ENCODE assay signal across 21 mouse cellular contexts in genomic region chr6:131370767-131371166, GRCm38 (mm10). TPM values are rescaled to one million over a fixed set of nuclear protein-coding genes. Genes with fewer than 3 reads are reported as not detected.
DNase-seq lines count a peak whose midpoint lies in the region; ATAC-seq and TF ChIP-seq lines count a peak whose summit lies in the region.
"Had no signal": no experiment of that assay in that cellular context is flagged by ENCODE, and none has a peak within 500 bp of the region (broad histone marks: within the 10 kb centered on the region; RNA-seq: fewer than 3 reads in every experiment).

No protein-coding gene starts in this region.

- H3K27ac ChIP-seq in gastrocnemius, adult 2 months = peak overlapping the region; percentile 88
- H3K27ac ChIP-seq in kidney, embryonic 15.5 days = peak overlapping the region; percentile 27; the same call in 1 of the 2 replicates
- peak overlapping the region; percentile 69 for H3K27ac ChIP-seq in MEL (ENCODE audit: control insufficient read depth, low read depth, low read length)
- H3K27ac ChIP-seq: embryonic facial prominence, embryonic 13.5 days; embryonic facial prominence, embryonic 15.5 days; forebrain, embryonic 10.5 days; forebrain, embryonic 13.5 days; forebrain, embryonic 15.5 days had no signal

- peaks cover 11% of the 10 kb centered on the region for H3K4me1 ChIP-seq in kidney, embryonic 15.5 days
- peaks cover 21 to 35% of the 10 kb centered on the region in 2 experiments for H3K4me1 ChIP-seq in MEL (ENCODE audit: control insufficient read depth in 1 of 2, insufficient read depth in 2 of 2, low read length in 2 of 2)
- H3K4me1 ChIP-seq: embryonic facial prominence, embryonic 13.5 days; embryonic facial prominence, embryonic 15.5 days; forebrain, embryonic 10.5 days; forebrain, embryonic 13.5 days; forebrain, embryonic 15.5 days had no signal

- no peak for TF ChIP-seq POLR2A in MEL (IDR thresholded peaks at IDR 0.05; ENCODE audit: control insufficient read depth in 1 of 2, insufficient read depth in 1 of 2, low read depth in 1 of 2, low read length in 2 of 2, poor library complexity in 1 of 2)

- no peaks in the 10 kb centered on the region for H3K9me3 ChIP-seq in kidney, embryonic 15.5 days (replicated peaks)
- H3K9me3 ChIP-seq in MEL (replicated peaks; ENCODE audit: insufficient read depth, low read length) = no peaks in the 10 kb centered on the region
- H3K9me3 ChIP-seq: embryonic facial prominence, embryonic 13.5 days; embryonic facial prominence, embryonic 15.5 days; forebrain, embryonic 10.5 days; forebrain, embryonic 13.5 days; forebrain, embryonic 15.5 days had no signal

- TF ChIP-seq EP300 in MEL (IDR thresholded peaks at IDR 0.05; ENCODE audit: low read depth in 1 of 2, low read length in 2 of 2) = peak; percentile 78 to 89

- TF ChIP-seq CTCF in gastrocnemius, adult 2 months (IDR thresholded peaks at IDR 0.05) = no peak
- TF ChIP-seq CTCF in MEL (IDR thresholded peaks at IDR 0.05 in 2 of 3, conservative IDR thresholded peaks at IDR 0.05 in 1 of 3; ENCODE audit: control insufficient read depth in 1 of 3, insufficient read depth in 1 of 3, low read depth in 2 of 3, low read length in 3 of 3, poor library complexity in 1 of 3, severe bottlenecking in 1 of 3) = no peak

- intact Hi-C loops in gastrocnemius, adult 2 months (cut with DNase I) = no loop called here

- H3K27me3 ChIP-seq in kidney, embryonic 15.5 days = no peaks in the 10 kb centered on the region
- H3K27me3 ChIP-seq in MEL (ENCODE audit: control insufficient read depth in 1 of 2, insufficient read depth in 2 of 2, low read length in 2 of 2) = no peaks in the 10 kb centered on the region
- H3K27me3 ChIP-seq: embryonic facial prominence, embryonic 13.5 days; embryonic facial prominence, embryonic 15.5 days; forebrain, embryonic 13.5 days; forebrain, embryonic 15.5 days had no signal

- WGBS in kidney, embryonic 15.5 days = 87% methylated on average over 5 of the region's 5 CpGs

- H3K36me3 ChIP-seq in kidney, embryonic 15.5 days = peaks cover 93% of the 10 kb centered on the region
- peaks cover 40 to 60% of the 10 kb centered on the region in 2 experiments for H3K36me3 ChIP-seq in MEL (ENCODE audit: control insufficient read depth in 1 of 2, insufficient read depth in 2 of 2, low read length in 2 of 2)

- peaks cover 16% of the 10 kb centered on the region for H3K79me2 ChIP-seq in MEL (ENCODE audit: control insufficient read depth, insufficient read depth, low read length, poor library complexity)

- TF ChIP-seq RAD21 in MEL (IDR thresholded peaks at IDR 0.05; ENCODE audit: low read depth, low read length) = no peak

- no peak overlapping the region for H3K9ac ChIP-seq in kidney, embryonic 15.5 days
- no peak overlapping the region for H3K9ac ChIP-seq in MEL (ENCODE audit: control insufficient read depth, low read depth, low read length, poor library complexity, severe bottlenecking)
- H3K9ac ChIP-seq: embryonic facial prominence, embryonic 13.5 days; embryonic facial prominence, embryonic 15.5 days; forebrain, embryonic 13.5 days; forebrain, embryonic 15.5 days had no signal

- no peak overlapping the region for H3K4me2 ChIP-seq in kidney, embryonic 15.5 days
- H3K4me2 ChIP-seq: embryonic facial prominence, embryonic 13.5 days; embryonic facial prominence, embryonic 15.5 days; forebrain, embryonic 13.5 days; forebrain, embryonic 15.5 days had no signal

- no peak for DNase-seq in gastrocnemius, adult 2 months
- no peak for DNase-seq in gastrocnemius, postnatal 25 days
- no peak for DNase-seq in kidney, adult 11 months
- DNase-seq in MEL (ENCODE audit: low read depth, low spot score) (peak; percentile 83), MEL-GATA-1-ER (ENCODE audit: extremely low read depth, low read depth) (peak; percentile 74)
- no peak for DNase-seq in yolk sac, embryonic 10.5 days (ENCODE audit: low spot score)
- DNase-seq: adrenal gland, adult 2 months; cerebellum, adult 11 months; cerebellum, adult 18-20 months; cerebellum, adult 8-10 months; cerebellum, adult 9-11 months; cerebellum, postnatal 14 days; cerebellum, postnatal 36 days; embryo, embryonic 11 days had no signal

- peak overlapping the region; percentile 17; the same call in 1 of the 2 replicates for H3K4me3 ChIP-seq in gastrocnemius, adult 2 months
- H3K4me3 ChIP-seq in kidney, embryonic 15.5 days (replicated peaks) = no peak overlapping the region
- no peak overlapping the region for H3K4me3 ChIP-seq in MEL (ENCODE audit: control insufficient read depth in 1 of 2, insufficient read depth in 1 of 2, low read depth in 2 of 2, low read length in 2 of 2)
- H3K4me3 ChIP-seq: embryonic facial prominence, embryonic 13.5 days; embryonic facial prominence, embryonic 15.5 days; erythroblast, embryonic 14.5 days; forebrain, embryonic 10.5 days; forebrain, embryonic 13.5 days; forebrain, embryonic 15.5 days had no signal

- ATAC-seq in kidney, embryonic 15.5 days (replicated peaks; ENCODE audit: low FRiP score) = no peak
- ATAC-seq: forebrain, embryonic 13.5 days; forebrain, embryonic 15.5 days had no signal

TF ChIP-seq in MEL, 35 proteins besides CTCF, POLR2A, EP300 and RAD21:
- no peak for TF ChIP-seq CHD2 (IDR thresholded peaks at IDR 0.05; ENCODE audit: low read length)
- peak; percentile 84 for TF ChIP-seq TAL1 (IDR thresholded peaks at IDR 0.05; ENCODE audit: low read length)
- TF ChIP-seq GATA1 (IDR thresholded peaks at IDR 0.05; ENCODE audit: low read depth, low read length) = peak; percentile 89
- no peak; the same call in 1 of the 2 replicates for TF ChIP-seq RCOR1 (IDR thresholded peaks at IDR 0.05; ENCODE audit: low read depth, low read length)
- no peak for TF ChIP-seq HCFC1 (IDR thresholded peaks at IDR 0.05; ENCODE audit: low read depth, low read length)
- TF ChIP-seq ZMIZ1 (IDR thresholded peaks at IDR 0.05; ENCODE audit: low read depth, low read length) = no peak
- TF ChIP-seq USF2 (IDR thresholded peaks at IDR 0.05; ENCODE audit: borderline replicate concordance in 1 of 2, insufficient read depth in 1 of 2, low read depth in 1 of 2, low read length in 2 of 2) = no peak
- TF ChIP-seq TCF12 (IDR thresholded peaks at IDR 0.05; ENCODE audit: low read depth, low read length) = peak; percentile 92
- TF ChIP-seq MYC (IDR thresholded peaks at IDR 0.05; ENCODE audit: low read depth, low read length) = no peak
- TF ChIP-seq ETS1 (IDR thresholded peaks at IDR 0.05; ENCODE audit: low read depth, low read length) = peak; percentile 32; the same call in 1 of the 2 replicates
- TF ChIP-seq MYB (IDR thresholded peaks at IDR 0.05; ENCODE audit: low read depth, low read length) = peak; percentile 80
- TF ChIP-seq ZC3H11A (IDR thresholded peaks at IDR 0.05; ENCODE audit: low read depth, low read length) = no peak
- no peak for TF ChIP-seq MXI1 (IDR thresholded peaks at IDR 0.05; ENCODE audit: low read depth, low read length)
- TF ChIP-seq SIN3A (IDR thresholded peaks at IDR 0.05; ENCODE audit: low read length) = peak; percentile 45
- no peak for TF ChIP-seq MAFK (IDR thresholded peaks at IDR 0.05; ENCODE audit: borderline replicate concordance, low read depth, low read length)
- TF ChIP-seq UBTF (IDR thresholded peaks at IDR 0.05; ENCODE audit: borderline replicate concordance, insufficient read depth, low read depth, low read length) = no peak
- TF ChIP-seq ZKSCAN1 (IDR thresholded peaks at IDR 0.05; ENCODE audit: low read depth, low read length) = no peak
- no peak for TF ChIP-seq POLR2AphosphoS5 (IDR thresholded peaks at IDR 0.05; ENCODE audit: borderline replicate concordance, low read depth, low read length)
- no peak for TF ChIP-seq USF1 (IDR thresholded peaks at IDR 0.05; ENCODE audit: low read depth, low read length)
- no peak for TF ChIP-seq NRF1 (IDR thresholded peaks at IDR 0.05; ENCODE audit: insufficient read depth, low read depth, low read length, poor library complexity, severe bottlenecking)
- 0 out of 2 replicates have a peak, but pooled peaks have one; percentile 4 for TF ChIP-seq TBP (IDR thresholded peaks at IDR 0.05; ENCODE audit: low read depth, low read length)
TF ChIP-seq in MEL: peak in this region for 7.

RNA-seq across cellular contexts. Expression of gene Styk1, which starts 17.4 kb away (rescaled TPM):
- 1 to 10 TPM; 1.1 TPM for total RNA-seq in gastrocnemius, adult 2 months (2021)
- under 1 TPM; 0.83 to 0.84 TPM for total RNA-seq in gastrocnemius, postnatal 25 days (2021)
- polyA plus RNA-seq in kidney, embryonic 15.5 days (2015; fragmentation: Nextera tagmentation; extraction: Ambion mirVana) = 3.7 and 3.9 TPM in 2 replicates
- 0.12 and 0.20 TPM in 2 replicates for total RNA-seq in MEL (2012; rRNA removed)
- polyA plus RNA-seq in MEL (2012; ENCODE audit: insufficient read depth in 1 of 2, insufficient read length in 2 of 2, low read depth in 1 of 2, low replicate concordance in 2 of 2, missing spikeins in 1 of 2) = under 1 TPM in 1 of 2 experiments, not detected in 1; 0.11 TPM
- polyA plus RNA-seq: adrenal gland, adult 2 months; erythroblast, embryonic 14.5 days had no signal

RNA-seq across cellular contexts. Expression of gene Ybx3, which starts 17.5 kb away (rescaled TPM):
- total RNA-seq in gastrocnemius, adult 2 months (2021) = 1,000 to 10,000 TPM; 1,637 to 2,309 TPM
- total RNA-seq in gastrocnemius, postnatal 25 days (2021) = 1,000 to 10,000 TPM; 1,052 to 1,458 TPM
- 50.3 and 62.9 TPM in 2 replicates for polyA plus RNA-seq in kidney, embryonic 15.5 days (2015; fragmentation: Nextera tagmentation; extraction: Ambion mirVana)
- total RNA-seq in MEL (2012; rRNA removed) = 575 and 609 TPM in 2 replicates
- polyA plus RNA-seq in MEL (2012; ENCODE audit: insufficient read depth in 1 of 2, insufficient read length in 2 of 2, low read depth in 1 of 2, low replicate concordance in 2 of 2, missing spikeins in 1 of 2) = 1,000 to 10,000 TPM in 1 of 2 experiments, 100 to 1,000 TPM in 1; 105 to 1,042 TPM

Comparison
In these comparisons a context has a peak if more than half of its experiments do, and no peak if none do; other contexts are left out.
1. DNase-seq: peak in MEL (single experiment) and MEL-GATA-1-ER (single experiment); none in gastrocnemius, adult 2 months (single experiment), gastrocnemius, postnatal 25 days (single experiment), kidney, adult 11 months (single experiment) and yolk sac, embryonic 10.5 days (single experiment).
2. H3K27ac ChIP-seq: peak in every context shown above with its lines; median percentile 88 in gastrocnemius, adult 2 months; 69 in MEL; 27 in kidney, embryonic 15.5 days.